Mouse (Mus musculus) E14TG2a.4 (cell line): ENCODE results near the gene Ppp1r15b.

Source experiments
- CTCF ChIP-seq: conservative IDR thresholded peaks from 2 replicates; pipeline ENCODE4 v1.5.1; 2014; ENCODE audit warnings: low read length
- POU5F1 ChIP-seq: IDR thresholded peaks from 2 replicates; pipeline ENCODE4 v1.6.1; 2014; ENCODE audit warnings: low read length, borderline replicate concordance

DNA sequence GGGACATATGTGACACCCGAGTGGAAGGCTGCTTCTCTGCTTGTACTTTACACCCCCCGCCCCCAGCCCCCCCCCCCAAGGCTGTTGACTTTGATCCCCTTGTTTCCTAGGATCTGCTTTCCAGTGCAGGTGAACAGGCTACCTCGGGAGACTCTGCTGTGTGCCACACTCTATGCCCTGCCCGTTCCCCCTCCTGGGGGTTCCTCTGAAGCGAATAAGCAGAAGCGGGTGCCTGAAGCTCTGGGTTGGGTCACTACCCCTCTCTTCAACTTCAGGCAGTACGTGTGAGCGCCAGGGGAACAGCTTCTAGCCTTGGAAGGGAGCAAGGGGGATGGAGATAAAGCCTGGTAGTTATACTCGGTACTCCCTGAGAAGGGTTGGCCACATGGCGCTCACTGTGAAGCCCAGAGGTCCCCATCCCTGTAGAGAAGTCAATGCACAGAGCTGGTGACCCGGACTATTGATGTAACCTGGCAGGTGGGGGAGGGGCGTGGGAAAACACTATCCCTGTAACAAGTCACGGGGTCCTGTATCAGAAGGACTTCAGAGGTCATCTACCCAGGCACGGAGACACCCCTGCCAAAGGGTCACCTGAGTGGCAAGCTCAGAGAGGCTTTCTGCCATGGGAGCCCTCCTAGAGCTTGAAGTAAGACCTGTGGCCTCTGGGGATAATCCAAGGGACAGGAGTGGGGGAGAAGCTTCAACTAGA is 46.1 kb upstream of the Ppp1r15b start:
- no peak for TF ChIP-seq CTCF
- TF ChIP-seq POU5F1, result no peak
